Mouse (Mus musculus) forebrain, embryonic 12.5 days (tissue): Measurements from ENCODE around the gene Eef1g. TPM values are rescaled to one million over a fixed set of nuclear protein-coding genes. Genes with fewer than 3 reads are reported as not detected.

ENCODE experiments used
- ATAC-seq: fragments of 200-750 bp; cut with Nextera tagmentation; 2 replicates; pipeline ENCODE4 v1.8.0; 2017; ENCODE audit warnings: moderate TSS enrichment; ENCODE audit not compliant: low FRiP score
- H3K27ac ChIP-seq: fragments of 300-500 bp; sonication (generic); 2 replicates; pipeline ENCODE4 v1.5.1; 2016; ENCODE audit warnings: mild to moderate bottlenecking
- H3K27me3 ChIP-seq: fragments of 300-500 bp; sonication (generic); 2 replicates; pipeline ENCODE4 v1.6.1; 2016; ENCODE audit warnings: mild to moderate bottlenecking
- H3K36me3 ChIP-seq: fragments of 300-500 bp; sonication (generic); replicated peaks from 2 replicates; pipeline ENCODE4 v1.6.1; 2016; ENCODE audit warnings: mild to moderate bottlenecking
- H3K4me1 ChIP-seq: fragments of 300-500 bp; sonication (generic); 2 replicates; pipeline ENCODE4 v1.6.1; 2016
- H3K4me2 ChIP-seq: fragments of 300-500 bp; sonication (generic); 2 replicates; pipeline ENCODE4 v1.6.1; 2016; ENCODE audit warnings: mild to moderate bottlenecking, moderate library complexity
- H3K4me3 ChIP-seq: fragments of 300-500 bp; sonication (generic); replicated peaks from 2 replicates; pipeline ENCODE4 v1.5.1; 2016; ENCODE audit warnings: mild to moderate bottlenecking
- H3K9ac ChIP-seq: fragments of 300-500 bp; sonication (generic); 2 replicates; pipeline ENCODE4 v1.6.1; 2016; ENCODE audit warnings: mild to moderate bottlenecking
- H3K9me3 ChIP-seq: fragments of 300-500 bp; sonication (generic); 2 replicates; pipeline ENCODE4 v1.6.1; 2016
- WGBS: fragments of 180-500 bp; shearing (Covaris S2); methylation state at CpG from one replicate; pipeline ENCODE4 v1.1.7; 2016; 5-methylcytosine and 5-hydroxymethylcytosine counted together
- polyA plus RNA-seq: library from polyadenylated mRNA; unstranded; fragments of >200 nt; fragmentation: Nextera tagmentation; extraction: Ambion mirVana; gene quantifications from 2 replicates; pipeline ENCODE4 v1.2.1, GENCODE M21; 2016

The Eef1g gene
- polyA plus RNA-seq, 1 experiment from 2014 or later = 373 TPM

DNA sequence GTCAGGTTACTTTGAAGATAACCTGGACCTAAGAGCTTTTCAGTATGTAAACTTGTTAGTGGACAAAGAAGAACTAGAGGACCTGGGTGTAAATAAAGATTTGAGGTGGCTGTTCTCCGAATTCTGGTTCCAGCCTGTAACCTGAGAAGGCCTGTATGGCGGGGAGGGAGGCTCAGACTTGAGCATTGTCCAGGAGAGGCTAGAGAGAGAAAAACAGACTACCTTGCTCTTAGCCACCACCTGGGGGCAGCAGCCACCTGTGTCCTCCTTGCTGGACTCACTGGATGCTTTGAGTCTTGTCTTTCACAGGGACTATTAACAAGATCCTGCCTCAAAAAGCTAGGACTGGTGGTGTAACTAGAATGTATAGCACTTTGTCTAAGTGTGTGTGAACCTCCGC lies 9.7 kb downstream of the Eef1g start:
- Histone ChIP-seq H3K9ac (no peak overlapping the region), H3K27me3 (no peaks in the 10 kb centered on the region), H3K4me2 (no peak overlapping the region), H3K27ac (no peak overlapping the region), H3K36me3 (peaks cover 94% of the 10 kb centered on the region), H3K4me3 (no peak overlapping the region), H3K4me1 (no peaks in the 10 kb centered on the region; the same call in 1 of the 2 replicates), H3K9me3 (no peaks in the 10 kb centered on the region)
- ATAC-seq = peak; percentile 79
- 53% methylated on average over 3 of the region's 3 CpGs for WGBS

DNA sequence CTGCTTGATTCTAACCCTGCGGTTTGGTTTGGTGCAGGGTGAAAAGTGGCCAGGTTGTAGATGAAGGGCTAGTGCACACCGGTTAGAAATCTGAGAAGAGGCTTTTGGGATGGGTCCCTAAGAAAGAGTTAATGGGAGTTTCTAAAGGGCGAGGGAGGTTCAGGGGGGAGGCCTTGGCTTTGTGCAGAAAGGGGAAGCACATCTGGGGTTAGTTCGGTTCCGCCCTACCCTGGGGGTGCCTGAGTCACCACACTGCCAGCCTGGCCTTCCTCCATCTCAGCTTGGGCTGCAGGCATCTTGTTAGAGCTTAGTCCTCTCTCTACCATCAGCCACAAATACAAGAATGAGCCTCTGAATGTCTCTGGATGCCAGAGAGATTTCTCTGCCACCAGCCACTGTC lies 13.9 kb downstream of the Eef1g start:
- no peaks in the 10 kb centered on the region for H3K9me3 ChIP-seq
- H3K4me1 ChIP-seq = peaks cover 31% of the 10 kb centered on the region
- no peak overlapping the region for H3K27ac ChIP-seq
- ATAC-seq = no peak
- H3K36me3 ChIP-seq = peaks cover 55% of the 10 kb centered on the region
- no peak overlapping the region for H3K9ac ChIP-seq
- H3K4me3 ChIP-seq = no peak overlapping the region
- H3K4me2 ChIP-seq = no peak overlapping the region
- WGBS = 47% methylated on average over 5 of the region's 5 CpGs
- H3K27me3 ChIP-seq = no peaks in the 10 kb centered on the region

GRCm38 (mm10) chr19:8981450-8982168 lies 14.8 kb downstream of the Eef1g start:
- no peak for ATAC-seq
- Histone ChIP-seq H3K27ac (no peak overlapping the region), H3K4me2 (no peak overlapping the region), H3K36me3 (peaks cover 47% of the 10 kb centered on the region), H3K27me3 (no peaks in the 10 kb centered on the region), H3K4me1 (peaks cover 34% of the 10 kb centered on the region), H3K9me3 (no peaks in the 10 kb centered on the region), H3K9ac (no peak overlapping the region), H3K4me3 (no peak overlapping the region)
- WGBS = 81% methylated on average over 2 of the region's 2 CpGs

DNA sequence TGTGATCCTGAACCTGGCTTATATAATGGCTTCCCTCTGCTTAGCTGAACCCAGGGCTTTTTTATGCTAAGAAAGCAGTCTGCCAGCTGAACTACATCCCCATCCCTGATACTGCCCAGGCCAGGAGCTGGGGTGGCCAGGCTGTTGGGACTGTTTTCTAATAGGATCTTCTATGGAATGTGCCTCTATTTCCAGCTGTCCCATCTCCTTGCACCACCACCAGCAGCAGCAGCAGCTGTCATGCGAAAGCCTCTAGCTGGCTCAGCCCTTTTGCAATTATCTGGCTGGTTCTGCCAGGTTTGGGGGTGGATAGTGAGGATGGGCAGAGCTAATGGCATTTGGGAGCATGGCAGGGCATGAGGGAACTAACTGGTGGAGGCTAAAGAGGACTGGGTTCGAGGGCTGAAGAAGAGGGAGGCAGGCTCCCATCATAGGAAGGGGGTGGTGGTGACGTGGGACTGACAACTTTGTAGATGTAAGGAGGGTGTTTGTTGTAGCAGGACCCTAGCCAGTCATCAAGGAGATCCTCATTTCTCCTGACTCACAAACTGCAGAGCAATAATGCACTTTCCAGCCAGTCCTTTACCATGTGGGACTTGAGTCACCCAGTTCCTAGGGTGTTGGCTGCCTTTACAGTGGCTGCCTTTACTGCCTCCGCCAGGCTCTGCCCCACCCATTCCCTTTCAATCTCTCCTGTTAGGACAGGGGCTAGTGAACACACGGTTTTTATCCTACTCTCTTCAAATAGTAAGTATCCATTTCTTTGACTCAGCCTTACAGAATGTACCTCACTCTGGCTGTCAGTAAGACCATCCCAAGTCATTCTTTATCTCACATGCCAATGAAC lies 15.7 kb downstream of the Eef1g start:
- H3K9ac ChIP-seq = 0 out of 2 replicates have a peak overlapping the region, but pooled peaks have one; percentile 34

GRCm38 (mm10) chr19:8983150-8983650 lies 16.4 kb downstream of the Eef1g start:
- ATAC-seq = no peak
- 56% methylated on average over 4 of the region's 4 CpGs for WGBS
- Histone ChIP-seq H3K36me3 (peaks cover 31% of the 10 kb centered on the region), H3K9me3 (no peaks in the 10 kb centered on the region), H3K4me1 (peaks cover 40% of the 10 kb centered on the region), H3K9ac (0 out of 2 replicates have a peak overlapping the region, but pooled peaks have one; percentile 34), H3K4me3 (no peak overlapping the region), H3K27me3 (peaks cover 11% of the 10 kb centered on the region), H3K27ac (peak overlapping the region; percentile 76), H3K4me2 (no peak overlapping the region)

More for the DNA sequence above, 15.7 kb downstream of the Eef1g start:
- H3K9me3 ChIP-seq = no peaks in the 10 kb centered on the region
- H3K4me1 ChIP-seq = peaks cover 34% of the 10 kb centered on the region
- H3K36me3 ChIP-seq = peaks cover 38% of the 10 kb centered on the region
- WGBS = 53% methylated on average over 5 of the region's 5 CpGs
- no peak overlapping the region for H3K4me2 ChIP-seq
- 0 out of 2 replicates have a peak overlapping the region, but pooled peaks have one; percentile 1 for H3K27ac ChIP-seq
- H3K27me3 ChIP-seq = peaks cover 4% of the 10 kb centered on the region
- H3K4me3 ChIP-seq = no peak overlapping the region
- no peak for ATAC-seq

DNA sequence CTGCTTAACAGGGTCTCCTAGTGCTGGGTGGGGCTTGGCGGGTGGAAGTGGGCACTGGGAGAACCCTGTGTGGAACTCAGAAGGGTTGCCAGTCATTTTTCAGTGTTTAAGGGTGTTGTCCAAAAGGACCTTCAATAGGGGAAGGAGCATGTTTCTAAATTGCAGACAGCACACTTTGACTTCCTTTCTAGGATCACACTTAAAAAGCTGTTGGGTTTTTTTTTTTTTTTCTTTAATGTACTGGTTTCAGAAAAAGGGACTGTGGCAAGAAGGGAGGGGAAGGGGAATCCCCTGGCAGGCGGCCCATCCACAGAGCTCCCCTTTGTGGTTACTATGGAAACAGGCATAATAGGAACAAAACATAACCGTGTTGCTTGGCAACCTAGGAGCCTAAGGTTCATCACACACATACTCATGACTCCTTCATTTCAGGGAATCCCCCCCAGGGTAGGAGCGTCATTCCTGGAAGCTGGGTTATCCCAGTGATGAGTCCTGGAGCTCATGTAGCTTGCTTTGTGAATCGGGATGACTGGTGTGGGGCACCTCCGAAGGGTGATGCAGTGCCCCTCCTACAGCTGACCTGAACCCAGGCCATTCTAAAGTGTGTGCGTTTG lies 17.5 kb downstream of the Eef1g start:
- H3K9ac ChIP-seq = 0 out of 2 replicates have a peak overlapping the region, but pooled peaks have one; percentile 34
- peak overlapping the region; percentile 41 for H3K4me2 ChIP-seq
- peaks cover 23% of the 10 kb centered on the region for H3K27me3 ChIP-seq
- whole genome bisulfite sequencing = 5% methylated on average over 7 of the region's 7 CpGs
- no peaks in the 10 kb centered on the region for H3K9me3 ChIP-seq
- peaks cover 51% of the 10 kb centered on the region for H3K4me1 ChIP-seq
- H3K27ac ChIP-seq = peak overlapping the region; percentile 76
- H3K36me3 ChIP-seq = peaks cover 19% of the 10 kb centered on the region
- ATAC-seq = peak; percentile 86
- peak overlapping the region; percentile 6; the same call in 1 of the 2 replicates for H3K4me3 ChIP-seq

DNA sequence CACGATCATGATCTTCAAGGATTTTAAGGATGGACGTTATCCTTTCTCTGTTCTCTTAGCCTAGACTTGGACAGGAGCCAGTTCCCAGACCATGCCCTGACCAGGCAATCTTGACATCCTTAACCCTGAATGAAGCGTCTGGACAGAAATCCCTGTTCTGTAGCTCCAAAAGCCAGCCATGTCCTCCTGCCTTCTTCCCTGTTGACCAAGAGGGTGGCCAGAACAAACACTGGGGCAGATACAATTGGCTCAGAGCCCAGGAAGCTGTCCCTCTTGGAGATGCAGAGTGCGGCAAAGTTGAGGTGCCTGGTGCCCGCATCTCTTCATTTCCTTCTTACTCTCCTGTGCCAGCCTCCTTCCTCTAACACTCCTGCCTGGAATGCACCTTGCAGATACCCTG lies 19.1 kb downstream of the Eef1g start:
- Histone ChIP-seq H3K4me1 (peaks cover 67% of the 10 kb centered on the region), H3K27me3 (peaks cover 37% of the 10 kb centered on the region), H3K27ac (no peak overlapping the region), H3K36me3 (peaks cover 5% of the 10 kb centered on the region), H3K4me3 (no peak overlapping the region), H3K9me3 (no peaks in the 10 kb centered on the region), H3K4me2 (no peak overlapping the region), H3K9ac (no peak overlapping the region)
- no peak for ATAC-seq
- 76% methylated on average over 5 of the region's 5 CpGs for WGBS

DNA sequence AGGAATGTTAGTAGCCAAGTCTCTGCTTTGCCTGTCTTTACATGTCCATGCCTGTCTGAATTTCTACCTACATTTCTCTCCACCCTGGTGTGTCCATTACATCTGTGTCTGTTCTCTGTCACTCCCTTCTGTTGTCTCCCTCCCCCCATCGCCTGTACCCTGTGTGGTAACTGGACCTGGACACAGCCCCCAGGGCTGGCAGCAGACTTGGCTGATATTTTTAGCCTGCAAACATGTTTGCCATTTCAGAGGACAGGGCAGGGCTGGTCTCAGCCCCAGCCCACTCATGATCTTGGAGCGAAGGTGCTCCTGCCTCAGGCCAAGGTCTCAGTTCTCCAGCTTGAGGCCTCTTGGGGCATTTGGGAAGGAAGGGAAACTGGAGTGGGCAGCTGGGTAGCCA lies 21.0 kb downstream of the Eef1g start:
- no peak for ATAC-seq

GRCm38 (mm10) chr19:8988346-8989065 lies 21.7 kb downstream of the Eef1g start:
- H3K27ac ChIP-seq = no peak overlapping the region
- 12% methylated on average over 15 of the region's 15 CpGs for WGBS
- peak overlapping the region; percentile 55 for H3K4me3 ChIP-seq
- no peaks in the 10 kb centered on the region for H3K9me3 ChIP-seq
- peaks cover 42% of the 10 kb centered on the region for H3K27me3 ChIP-seq
- no peaks in the 10 kb centered on the region for H3K36me3 ChIP-seq
- H3K9ac ChIP-seq = peak overlapping the region; percentile 64
- no peak for ATAC-seq
- peak overlapping the region; percentile 96 for H3K4me2 ChIP-seq
- peaks cover 55% of the 10 kb centered on the region for H3K4me1 ChIP-seq

More for the DNA sequence above, 21.0 kb downstream of the Eef1g start:
- Histone ChIP-seq H3K27me3 (peaks cover 42% of the 10 kb centered on the region), H3K27ac (0 out of 2 replicates have a peak overlapping the region, but pooled peaks have one; percentile 2), H3K4me2 (no peak overlapping the region), H3K4me3 (no peak overlapping the region), H3K9me3 (no peaks in the 10 kb centered on the region), H3K36me3 (no peaks in the 10 kb centered on the region), H3K4me1 (peaks cover 62% of the 10 kb centered on the region), H3K9ac (no peak overlapping the region; the same call in 1 of the 2 replicates)
- WGBS = 50% methylated on average over 2 of the region's 2 CpGs

GRCm38 (mm10) chr19:8989066-8989566 lies 22.3 kb downstream of the Eef1g start, which contains the start of gene Ahnak:
Gene Ahnak, plus strand, starts transcription at chr19:8989284.
- Histone ChIP-seq H3K36me3 (no peaks in the 10 kb centered on the region), H3K4me1 (peaks cover 49% of the 10 kb centered on the region), H3K9me3 (no peaks in the 10 kb centered on the region), H3K9ac (peak within 1 kb of the TSS; percentile 64), H3K27ac (0 out of 2 replicates have a peak within 1 kb of the TSS, but pooled peaks have one; percentile 56), H3K4me3 (peak within 1 kb of the TSS; percentile 55), H3K4me2 (peak within 1 kb of the TSS; percentile 96), H3K27me3 (peaks cover 42% of the 10 kb centered on the region)
- WGBS = under 1% methylated on average over 42 of the region's 42 CpGs
- peak; percentile 31 for ATAC-seq
